Comparison of ENCODE assay signal across 11 mouse cellular contexts in the genomic region with DNA sequence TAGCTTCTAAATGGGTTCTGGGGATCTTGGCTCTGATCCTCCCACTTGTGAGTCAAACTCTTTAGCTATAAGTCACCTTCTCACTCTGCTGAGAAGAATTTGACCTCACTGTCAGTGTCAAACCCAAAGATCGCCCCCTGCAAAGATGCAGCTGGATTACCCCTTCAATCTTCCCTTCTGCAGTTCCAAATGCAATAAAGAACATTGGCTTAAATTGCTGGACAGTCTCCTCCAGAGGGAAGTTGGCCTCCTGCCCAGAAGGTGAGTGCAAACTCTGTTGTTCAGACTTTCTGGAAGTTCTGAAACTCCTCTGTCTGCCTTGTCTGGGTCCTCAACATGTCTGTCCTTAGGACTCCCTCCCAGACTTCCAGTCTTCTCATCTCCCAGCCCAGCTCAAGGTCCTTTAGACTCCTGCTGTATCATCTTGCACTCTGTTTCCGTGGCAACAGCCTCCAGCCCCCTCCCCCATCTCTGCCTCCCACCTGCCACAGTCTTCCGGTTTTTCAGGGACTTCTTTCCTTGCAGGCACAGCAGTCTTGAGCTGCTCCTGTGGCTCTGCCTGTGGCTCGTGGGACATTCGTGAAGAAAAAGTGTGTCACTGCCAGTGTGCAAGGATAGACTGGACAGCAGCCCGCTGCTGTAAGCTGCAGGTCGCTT. TPM values are rescaled to one million over a fixed set of nuclear protein-coding genes. Genes with fewer than 3 reads are reported as not detected.
DNase-seq lines count a peak whose midpoint lies in the region; ATAC-seq lines count a peak whose summit lies in the region.
"Had no signal": no experiment of that assay in that cellular context is flagged by ENCODE, and none has a peak within 500 bp of the region (broad histone marks: within the 10 kb centered on the region; RNA-seq: fewer than 3 reads in every experiment).

No protein-coding gene starts in this region.

- DNase-seq in kidney, adult 8-10 months, result no peak
- peak; percentile 30 to 66 for DNase-seq in left cerebral cortex, postnatal 25 days (ENCODE audit: low spot score in 2 of 2)
- DNase-seq in right cerebral cortex, adult 2 months (ENCODE audit: low spot score in 2 of 2), result peak; percentile 47 to 51
- no peak for DNase-seq in cerebellum, postnatal 14 days
- DNase-seq in heart, embryonic 10.5 days (ENCODE audit: low spot score), result no peak
- DNase-seq: cerebellum, adult 9-11 months had no signal

- H3K4me2 ChIP-seq in kidney, embryonic 16.5 days (replicated peaks; ENCODE audit: low read depth, low read length), result no peak overlapping the region
- no peak overlapping the region for H3K4me2 ChIP-seq in embryonic facial prominence, embryonic 13.5 days
- H3K4me2 ChIP-seq in intestine, embryonic 16.5 days (ENCODE audit: low read depth, low read length), result no peak overlapping the region
- H3K4me2 ChIP-seq: lung, embryonic 15.5 days had no signal

- 8% methylated on average over 7 of the region's 7 CpGs for WGBS in kidney, embryonic 16.5 days
- 16% methylated on average over 7 of the region's 7 CpGs for WGBS in embryonic facial prominence, embryonic 13.5 days
- 26% methylated on average over 7 of the region's 7 CpGs for WGBS in heart, embryonic 10.5 days
- 31% methylated on average over 7 of the region's 7 CpGs for WGBS in intestine, embryonic 16.5 days

- no peak overlapping the region for H3K27ac ChIP-seq in kidney, embryonic 16.5 days (ENCODE audit: low read length)
- no peak overlapping the region for H3K27ac ChIP-seq in embryonic facial prominence, embryonic 13.5 days
- H3K27ac ChIP-seq in heart, embryonic 10.5 days, result no peak overlapping the region
- H3K27ac ChIP-seq in intestine, embryonic 16.5 days (ENCODE audit: low read length), result no peak overlapping the region
- H3K27ac ChIP-seq: lung, embryonic 15.5 days had no signal

- no peak overlapping the region for H3K9ac ChIP-seq in kidney, embryonic 16.5 days (replicated peaks; ENCODE audit: low read length)
- H3K9ac ChIP-seq in embryonic facial prominence, embryonic 13.5 days, result no peak overlapping the region
- no peak overlapping the region for H3K9ac ChIP-seq in intestine, embryonic 16.5 days (ENCODE audit: low read depth, low read length)
- H3K9ac ChIP-seq: lung, embryonic 15.5 days had no signal

- H3K27me3 ChIP-seq in kidney, embryonic 16.5 days (ENCODE audit: insufficient read depth, low read length), result no peaks in the 10 kb centered on the region
- H3K27me3 ChIP-seq in embryonic facial prominence, embryonic 13.5 days, result no peaks in the 10 kb centered on the region
- no peaks in the 10 kb centered on the region; the same call in 1 of the 2 replicates for H3K27me3 ChIP-seq in heart, embryonic 10.5 days (ENCODE audit: insufficient read depth, poor library complexity, severe bottlenecking)
- no peaks in the 10 kb centered on the region for H3K27me3 ChIP-seq in intestine, embryonic 16.5 days (replicated peaks; ENCODE audit: control insufficient read depth, insufficient read depth, low read length)
- H3K27me3 ChIP-seq: lung, embryonic 15.5 days had no signal

- no peaks in the 10 kb centered on the region for H3K4me1 ChIP-seq in kidney, embryonic 16.5 days (ENCODE audit: insufficient read depth, low read length)
- H3K4me1 ChIP-seq in embryonic facial prominence, embryonic 13.5 days, result peaks cover 5% of the 10 kb centered on the region; the same call in 1 of the 2 replicates
- no peaks in the 10 kb centered on the region; the same call in 1 of the 2 replicates for H3K4me1 ChIP-seq in heart, embryonic 10.5 days
- H3K4me1 ChIP-seq in intestine, embryonic 16.5 days (ENCODE audit: control insufficient read depth, insufficient read depth, low read length), result no peaks in the 10 kb centered on the region
- H3K4me1 ChIP-seq: lung, embryonic 15.5 days had no signal

- no peaks in the 10 kb centered on the region for H3K36me3 ChIP-seq in kidney, embryonic 16.5 days (ENCODE audit: insufficient read depth, low read length)
- no peaks in the 10 kb centered on the region for H3K36me3 ChIP-seq in embryonic facial prominence, embryonic 13.5 days
- no peaks in the 10 kb centered on the region for H3K36me3 ChIP-seq in heart, embryonic 10.5 days
- H3K36me3 ChIP-seq in intestine, embryonic 16.5 days (ENCODE audit: control insufficient read depth, insufficient read depth, low read length), result no peaks in the 10 kb centered on the region
- H3K36me3 ChIP-seq: lung, embryonic 15.5 days had no signal

- ATAC-seq in kidney, embryonic 16.5 days (ENCODE audit: low FRiP score, low TSS enrichment), result peak; percentile 71; the same call in 1 of the 2 replicates
- 0 out of 2 replicates have a peak, but pooled peaks have one; percentile 29 for ATAC-seq in embryonic facial prominence, embryonic 13.5 days (ENCODE audit: insufficient number of reproducible peaks, insufficient read depth, low FRiP score, low TSS enrichment, low read depth)
- ATAC-seq in intestine, embryonic 16.5 days, result no peak
- ATAC-seq: inflammation-experienced regulatory T-cells, adult 6 months had no signal

- no peak overlapping the region for H3K4me3 ChIP-seq in kidney, embryonic 16.5 days (ENCODE audit: low read length)
- no peak overlapping the region for H3K4me3 ChIP-seq in embryonic facial prominence, embryonic 13.5 days
- no peak overlapping the region for H3K4me3 ChIP-seq in heart, embryonic 10.5 days
- H3K4me3 ChIP-seq in intestine, embryonic 16.5 days (ENCODE audit: low read length), result no peak overlapping the region
- H3K4me3 ChIP-seq: lung, embryonic 15.5 days had no signal

- no peaks in the 10 kb centered on the region for H3K9me3 ChIP-seq in kidney, embryonic 16.5 days (ENCODE audit: low read length)
- H3K9me3 ChIP-seq in embryonic facial prominence, embryonic 13.5 days, result no peaks in the 10 kb centered on the region
- no peaks in the 10 kb centered on the region for H3K9me3 ChIP-seq in heart, embryonic 10.5 days
- H3K9me3 ChIP-seq in intestine, embryonic 16.5 days (ENCODE audit: control insufficient read depth, low read length), result no peaks in the 10 kb centered on the region
- H3K9me3 ChIP-seq: lung, embryonic 15.5 days had no signal

- intact Hi-C loops in left cerebral cortex, postnatal 25 days (cut with DNase I), result no loop called here

RNA-seq across cellular contexts. Expression of a gene that starts 1.3 kb away (rescaled TPM):
- 0.31 and 0.55 TPM in 2 replicates for polyA plus RNA-seq in kidney, embryonic 16.5 days (2015; fragmentation: Nextera tagmentation; extraction: Ambion mirVana)
- polyA plus RNA-seq in embryonic facial prominence, embryonic 13.5 days (2015; fragmentation: Nextera tagmentation; extraction: Ambion mirVana), result not detected in 2 replicates
- under 1 TPM; 0.50 to 0.87 TPM for total RNA-seq in left cerebral cortex, postnatal 25 days (2021)
- polyA plus RNA-seq in heart, embryonic 10.5 days (2016; fragmentation: Nextera tagmentation; extraction: Ambion mirVana), result 0.15 TPM in 1 of 2 replicates, not detected in the other
- not detected in 2 replicates for polyA plus RNA-seq in intestine, embryonic 16.5 days (2015; fragmentation: Nextera tagmentation; extraction: Ambion mirVana)
- polyA plus RNA-seq: inflammation-experienced regulatory T-cells, adult 6 months; lung, embryonic 15.5 days had no signal

RNA-seq across cellular contexts. Expression of a gene that starts 8.7 kb away (rescaled TPM):
- 0.20 and 0.50 TPM in 2 replicates for polyA plus RNA-seq in kidney, embryonic 16.5 days (2015; fragmentation: Nextera tagmentation; extraction: Ambion mirVana)
- 0.27 and 0.40 TPM in 2 replicates for polyA plus RNA-seq in embryonic facial prominence, embryonic 13.5 days (2015; fragmentation: Nextera tagmentation; extraction: Ambion mirVana)
- not detected for total RNA-seq in left cerebral cortex, postnatal 25 days (2021)
- 0.11 TPM in 1 of 2 replicates, not detected in the other for polyA plus RNA-seq in heart, embryonic 10.5 days (2016; fragmentation: Nextera tagmentation; extraction: Ambion mirVana)
- polyA plus RNA-seq in intestine, embryonic 16.5 days (2015; fragmentation: Nextera tagmentation; extraction: Ambion mirVana), result 0.29 and 0.62 TPM in 2 replicates

RNA-seq across cellular contexts. Expression of a gene that starts 15.3 kb away (rescaled TPM):
- 13.2 and 14.8 TPM in 2 replicates for polyA plus RNA-seq in kidney, embryonic 16.5 days (2015; fragmentation: Nextera tagmentation; extraction: Ambion mirVana)
- polyA plus RNA-seq in embryonic facial prominence, embryonic 13.5 days (2015; fragmentation: Nextera tagmentation; extraction: Ambion mirVana), result 13.3 and 18.2 TPM in 2 replicates
- 10 to 100 TPM; 13.2 to 17.0 TPM for total RNA-seq in left cerebral cortex, postnatal 25 days (2021)
- polyA plus RNA-seq in heart, embryonic 10.5 days (2016; fragmentation: Nextera tagmentation; extraction: Ambion mirVana), result 10.4 and 15.1 TPM in 2 replicates
- 7.3 and 8.3 TPM in 2 replicates for polyA plus RNA-seq in intestine, embryonic 16.5 days (2015; fragmentation: Nextera tagmentation; extraction: Ambion mirVana)
- polyA plus RNA-seq: inflammation-experienced regulatory T-cells, adult 6 months had no signal

RNA-seq across cellular contexts. Expression of a gene that starts 19.2 kb away (rescaled TPM):
- polyA plus RNA-seq in kidney, embryonic 16.5 days (2015; fragmentation: Nextera tagmentation; extraction: Ambion mirVana), result 42.1 and 44.7 TPM in 2 replicates
- polyA plus RNA-seq in embryonic facial prominence, embryonic 13.5 days (2015; fragmentation: Nextera tagmentation; extraction: Ambion mirVana), result 42.0 and 43.0 TPM in 2 replicates
- total RNA-seq in left cerebral cortex, postnatal 25 days (2021), result 10 to 100 TPM; 25.7 to 27.1 TPM
- 39.3 and 39.5 TPM in 2 replicates for polyA plus RNA-seq in heart, embryonic 10.5 days (2016; fragmentation: Nextera tagmentation; extraction: Ambion mirVana)
- 35.0 and 38.8 TPM in 2 replicates for polyA plus RNA-seq in intestine, embryonic 16.5 days (2015; fragmentation: Nextera tagmentation; extraction: Ambion mirVana)

RNA-seq across cellular contexts. Expression of a gene that starts 26.1 kb away (rescaled TPM):
- polyA plus RNA-seq in kidney, embryonic 16.5 days (2015; fragmentation: Nextera tagmentation; extraction: Ambion mirVana), result 102 and 105 TPM in 2 replicates
- 35.8 and 39.3 TPM in 2 replicates for polyA plus RNA-seq in embryonic facial prominence, embryonic 13.5 days (2015; fragmentation: Nextera tagmentation; extraction: Ambion mirVana)
- 10 to 100 TPM; 32.6 to 48.4 TPM for total RNA-seq in left cerebral cortex, postnatal 25 days (2021)
- polyA plus RNA-seq in heart, embryonic 10.5 days (2016; fragmentation: Nextera tagmentation; extraction: Ambion mirVana), result 79.1 and 81.4 TPM in 2 replicates
- 161 and 169 TPM in 2 replicates for polyA plus RNA-seq in intestine, embryonic 16.5 days (2015; fragmentation: Nextera tagmentation; extraction: Ambion mirVana)

Comparison
In these comparisons a context has a peak if more than half of its experiments do, and no peak if none do; other contexts are left out.
1. DNase-seq: peak in left cerebral cortex, postnatal 25 days (2 of 2) and right cerebral cortex, adult 2 months (2 of 2); none in kidney, adult 8-10 months (0 of 2), cerebellum, postnatal 14 days (0 of 2) and heart, embryonic 10.5 days (single experiment).